Mouse (Mus musculus) heart, postnatal 4 days (tissue): Measurements from ENCODE around the gene Prrt3. TPM values are rescaled to one million over a fixed set of nuclear protein-coding genes. Genes with fewer than 3 reads are reported as not detected.

Experiments used
- DNase-seq: peaks from one replicate; pipeline ENCODE4 v3.0.0; 2021
- total RNA-seq, 2 experiments: library from RNA; stranded (reverse); gene quantifications; 2 replicates each; pipeline ENCODE4 v1.2.3; 2021

Gene Prrt3
- total RNA-seq, result not detected

DNA sequence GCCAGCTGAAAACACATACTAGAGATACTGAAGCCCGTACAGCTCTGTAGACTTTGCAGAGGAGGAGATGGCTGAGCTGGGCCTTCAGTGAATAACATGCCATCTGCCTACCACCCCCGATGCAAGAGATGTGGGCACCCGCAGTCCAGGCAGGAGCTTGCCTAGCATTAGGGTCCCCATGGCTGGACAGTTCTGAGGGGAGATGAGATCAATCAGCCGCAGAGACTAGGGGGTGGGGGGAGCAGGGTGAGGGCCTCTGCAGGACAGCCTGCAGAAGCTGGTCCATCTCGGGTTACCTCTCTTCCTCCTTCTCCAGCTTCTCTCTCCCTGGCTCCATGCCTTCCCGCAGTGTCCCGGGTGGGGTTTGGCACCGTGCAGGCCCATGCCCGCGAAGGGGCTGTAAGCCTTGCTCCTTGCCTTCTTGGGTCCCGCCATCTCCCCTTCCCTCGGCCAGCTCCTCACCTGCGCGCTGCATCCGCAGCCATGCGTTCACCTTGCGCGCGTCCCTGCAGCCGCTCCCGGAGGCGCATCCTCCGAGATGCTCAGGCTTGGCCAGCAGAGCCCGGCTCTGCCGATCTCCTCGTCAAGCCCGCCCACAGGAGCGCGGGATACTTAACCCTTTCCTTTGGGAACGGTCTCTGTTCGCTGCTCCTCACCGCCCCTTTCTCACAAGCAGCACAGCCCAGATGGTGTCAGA, at the start of gene Prrt3:
Gene Prrt3 (minus strand): TSS at position 544 of the 697 bp plus-strand sequence.
- DNase-seq, result no peak

DNA sequence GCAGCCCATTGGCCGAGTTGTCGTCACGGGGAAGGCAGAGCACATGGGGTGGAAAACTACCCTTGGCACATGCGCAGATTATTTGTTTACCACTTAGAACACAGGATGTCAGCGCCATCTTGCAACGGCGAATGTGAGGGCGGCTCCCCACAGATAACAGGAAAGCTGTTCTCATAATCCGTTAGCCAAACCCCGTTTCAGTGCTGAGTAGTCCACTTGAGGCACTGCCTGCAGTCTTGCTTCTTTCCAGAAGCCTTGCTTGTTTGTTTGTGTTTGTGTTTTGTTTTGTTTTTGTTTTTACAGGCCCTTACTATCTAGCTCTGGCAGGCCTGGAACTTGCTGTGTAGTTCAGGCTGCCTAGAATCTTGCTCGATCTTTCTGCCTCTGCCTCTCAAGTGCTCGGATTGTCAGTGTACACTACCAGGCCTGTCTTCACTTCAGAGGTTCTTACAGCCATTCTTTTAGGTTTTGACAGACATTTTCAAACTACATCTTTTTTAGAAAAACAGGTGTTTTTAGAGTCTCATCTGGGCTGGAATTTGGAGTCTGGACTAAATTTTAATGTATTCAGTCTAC, 42.3 kb upstream of the Prrt3 start:
- DNase-seq, result no peak

DNA sequence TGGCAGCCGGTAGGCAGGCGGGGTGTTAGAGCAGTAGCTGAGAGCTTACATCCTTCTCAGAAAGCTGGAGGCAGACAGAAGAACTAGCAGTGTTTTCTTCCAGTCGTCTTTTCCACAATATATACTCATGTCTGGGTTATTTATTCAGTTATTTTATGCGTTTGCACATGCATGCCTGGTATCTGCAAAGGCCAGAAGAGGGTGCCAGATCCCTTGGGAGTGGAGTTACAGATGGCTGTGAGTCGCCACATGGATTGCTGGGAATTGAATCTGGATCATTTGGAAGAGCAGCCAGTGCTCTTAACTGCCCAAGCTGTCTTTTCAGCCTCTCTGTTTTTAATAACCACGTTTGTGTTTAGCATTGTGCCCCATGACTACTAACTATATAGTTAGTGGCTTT, 39.9 kb upstream of the Prrt3 start:
- no peak for DNase-seq

GRCm38 (mm10) chr6:113534886-113535285, 33.2 kb upstream of the Prrt3 start:
- no peak for DNase-seq

- no peak for DNase-seq
These were observed 30.2 kb upstream of the Prrt3 start for GRCm38 (mm10) chr6:113531840-113532404.

DNA sequence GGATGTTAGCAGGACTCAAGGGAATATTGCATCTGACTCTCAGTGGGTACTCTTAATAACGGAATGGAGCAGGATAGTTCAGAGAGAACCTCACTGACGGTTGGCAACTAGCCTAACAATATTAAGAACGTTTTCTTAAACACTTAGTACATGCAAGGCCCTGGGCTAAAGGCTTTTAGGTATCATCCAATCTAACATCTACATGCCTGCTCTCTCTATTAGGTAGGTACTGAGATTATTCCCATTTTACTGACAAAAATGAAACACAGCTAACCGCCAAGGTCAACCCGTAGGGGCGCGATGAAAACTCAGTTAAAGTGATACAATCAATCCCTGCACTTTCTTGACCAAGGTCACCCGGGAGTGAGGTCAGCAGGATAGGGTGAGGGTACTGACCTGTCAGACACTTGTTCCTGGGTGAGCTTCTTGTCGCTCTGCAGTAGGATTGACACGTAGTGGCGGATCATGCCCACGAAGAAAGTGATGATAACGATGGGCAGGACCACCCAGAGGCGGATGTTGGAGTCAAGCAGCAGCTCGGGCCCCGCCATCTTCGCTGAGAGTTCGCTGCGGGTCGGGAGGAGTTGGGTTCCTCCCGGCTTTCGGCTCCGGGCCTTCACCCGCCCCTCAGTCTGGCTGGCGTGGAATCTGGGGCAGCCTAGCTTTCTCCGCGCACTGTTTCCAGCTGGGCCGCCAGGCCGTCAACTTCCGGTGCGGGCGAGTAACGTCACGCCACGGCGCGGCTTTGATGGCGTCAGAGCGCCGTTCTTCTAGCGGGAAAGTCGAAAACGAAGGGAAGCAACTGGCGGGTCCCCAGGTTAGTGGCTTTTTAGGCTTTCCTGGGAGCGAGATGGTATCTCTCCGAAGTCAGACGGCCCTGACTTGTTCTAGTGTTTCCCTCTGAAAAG, 29.5 kb upstream of the Prrt3 start, which contains the start of the genes Emc3 and Fancd2:
Gene Emc3 (minus strand): TSS at position 721 of the 908 bp plus-strand sequence.
Gene Fancd2 (plus strand): TSS at position 751 of the 908 bp plus-strand sequence.
- DNase-seq, result peak; percentile 96

- no peak for DNase-seq
These were observed 21.7 kb upstream of the Prrt3 start for GRCm38 (mm10) chr6:113523420-113523819.

DNA sequence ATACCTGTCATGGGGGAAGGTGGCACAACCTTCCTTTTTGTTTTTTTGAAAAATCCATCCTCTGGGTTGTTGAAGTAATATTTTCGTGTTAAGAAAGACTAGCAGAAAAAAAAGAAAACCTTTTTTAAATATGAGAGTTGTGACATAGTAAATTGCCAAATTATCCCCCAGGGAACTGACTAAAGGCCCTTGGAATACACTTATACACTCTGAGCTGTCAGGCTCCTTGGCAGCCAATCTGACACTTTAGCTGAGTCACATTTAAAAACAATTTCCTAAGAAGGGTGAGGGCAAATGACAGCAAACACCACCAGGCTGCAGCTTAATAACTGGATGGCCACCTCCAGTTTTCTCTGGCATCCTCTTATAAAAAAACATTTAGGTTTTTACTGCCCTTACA, 20.6 kb upstream of the Prrt3 start:
- no peak for DNase-seq

GRCm38 (mm10) chr6:113517434-113518080, 15.8 kb upstream of the Prrt3 start:
- DNase-seq, result no peak

DNA sequence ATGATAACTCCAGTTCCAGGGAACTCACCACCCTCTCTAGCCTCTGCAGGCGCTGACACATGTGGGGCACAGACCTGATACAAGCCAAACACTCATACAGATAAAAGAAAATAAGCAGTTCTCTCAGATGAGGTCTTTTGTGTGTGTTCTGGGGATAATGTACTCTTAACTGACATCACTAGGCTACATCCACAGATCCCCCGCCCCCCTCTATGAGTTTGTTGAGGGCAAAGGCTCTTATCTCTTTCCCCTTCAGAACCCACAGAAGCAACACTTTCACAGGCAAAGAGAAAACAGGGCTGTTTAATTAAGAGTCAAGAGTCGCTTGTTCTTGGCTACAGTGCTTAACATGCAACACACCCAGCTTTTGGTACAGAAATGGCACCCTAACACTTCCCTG, 12.9 kb upstream of the Prrt3 start:
- DNase-seq, result no peak

- DNase-seq, result no peak
These were observed 12.2 kb upstream of the Prrt3 start for GRCm38 (mm10) chr6:113513944-113514343.

DNA sequence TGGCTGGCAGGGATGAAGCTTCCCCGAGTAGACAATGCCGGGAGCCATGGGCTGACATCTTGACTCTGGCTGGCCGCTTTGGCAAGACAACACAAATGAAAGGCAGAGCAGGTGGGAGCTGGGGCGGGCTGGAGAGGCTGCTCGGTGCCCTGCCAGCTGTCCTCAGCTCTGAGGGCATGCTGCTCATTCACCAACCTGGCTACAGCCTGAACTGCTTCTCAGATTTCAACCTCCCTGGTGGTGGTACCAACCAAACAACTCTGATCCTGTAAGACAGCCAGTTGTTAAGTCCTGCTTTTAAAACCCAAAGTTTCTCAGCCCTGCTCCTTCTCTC, 7.2 kb upstream of the Prrt3 start:
- no peak for DNase-seq

- peak; percentile 20 for DNase-seq
These were observed 6.7 kb upstream of the Prrt3 start for GRCm38 (mm10) chr6:113508272-113508946.

- no peak for DNase-seq
These were observed 5.4 kb upstream of the Prrt3 start for GRCm38 (mm10) chr6:113507130-113507529.

GRCm38 (mm10) chr6:113505689-113506088, 4.0 kb upstream of the Prrt3 start:
- DNase-seq, result no peak

GRCm38 (mm10) chr6:113502801-113503200, 1.1 kb upstream of the Prrt3 start:
- DNase-seq, result no peak

DNA sequence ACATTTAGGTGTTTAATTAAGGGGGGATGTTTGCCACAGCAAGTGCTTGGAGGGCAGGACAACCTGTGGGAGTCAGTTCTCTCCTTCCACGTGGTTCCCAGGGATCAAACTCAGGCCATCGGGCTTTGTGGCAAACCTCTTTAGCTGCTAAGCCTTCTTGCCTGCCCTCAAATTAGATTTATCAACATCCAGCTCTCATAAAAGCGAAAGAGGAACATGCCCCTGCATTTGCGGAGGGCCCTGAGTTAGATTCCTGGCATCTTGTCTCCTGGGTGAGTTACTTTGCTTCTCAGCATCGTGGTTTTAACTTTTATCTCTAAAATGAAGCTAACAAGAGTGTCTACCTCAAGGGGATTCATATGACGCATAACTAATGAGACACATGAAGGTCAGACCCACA, 2.4 kb downstream of the Prrt3 start:
- no peak for DNase-seq

- DNase-seq, result no peak
These were observed 6.6 kb downstream of the Prrt3 start for GRCm38 (mm10) chr6:113495071-113495675.

- DNase-seq, result peak; percentile 83
These were observed 7.4 kb downstream of the Prrt3 start for GRCm38 (mm10) chr6:113494258-113494788.

- no peak for DNase-seq
These were observed 9.4 kb downstream of the Prrt3 start for GRCm38 (mm10) chr6:113492101-113492864.
